Mouse (Mus musculus) cerebellum, adult (tissue): Measurements from ENCODE around the gene Iqgap1.
A peak's percentile ranks its signal among the peaks of the same experiment; 100 is the strongest.

ENCODE experiments used
- ATAC-seq: cut with Nextera tagmentation; 2 replicates; pipeline ENCODE4 v1.9.2; 2017; ENCODE audit warnings: mild to moderate bottlenecking, moderate library complexity, mixed read lengths; ENCODE audit not compliant: insufficient number of reproducible peaks, low FRiP score, low TSS enrichment

Iqgap1 gene

DNA sequence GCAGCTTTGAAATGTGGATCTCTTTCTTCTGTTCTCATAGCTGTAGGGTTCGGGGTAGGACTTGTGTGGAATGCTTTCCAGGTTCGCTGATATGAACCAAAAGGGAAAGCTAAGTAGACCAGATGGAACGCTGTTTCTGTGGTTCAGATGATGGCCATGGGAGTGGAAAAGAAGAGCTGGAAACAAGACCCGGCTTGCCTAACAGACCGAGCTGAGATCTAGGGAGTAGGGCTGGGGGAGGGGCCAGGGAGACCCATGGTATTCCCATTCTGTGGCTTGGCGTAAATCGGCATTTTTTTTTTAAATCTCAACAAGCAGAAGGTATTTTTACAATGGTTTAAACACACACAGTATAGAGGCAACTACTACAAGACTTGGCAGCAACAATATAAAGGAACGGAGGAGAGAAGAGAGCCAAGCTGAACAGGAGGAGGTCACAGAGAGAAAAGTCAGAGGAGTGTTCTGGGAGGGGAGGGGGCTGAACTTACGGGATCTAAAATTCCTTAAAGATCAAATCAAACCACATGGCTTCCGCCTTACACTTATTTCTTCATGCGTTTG is at the start of gene Iqgap1:
Gene Iqgap1, minus strand, starts transcription at position 132 of the 561 bp plus-strand sequence.
- ATAC-seq = no peak

DNA sequence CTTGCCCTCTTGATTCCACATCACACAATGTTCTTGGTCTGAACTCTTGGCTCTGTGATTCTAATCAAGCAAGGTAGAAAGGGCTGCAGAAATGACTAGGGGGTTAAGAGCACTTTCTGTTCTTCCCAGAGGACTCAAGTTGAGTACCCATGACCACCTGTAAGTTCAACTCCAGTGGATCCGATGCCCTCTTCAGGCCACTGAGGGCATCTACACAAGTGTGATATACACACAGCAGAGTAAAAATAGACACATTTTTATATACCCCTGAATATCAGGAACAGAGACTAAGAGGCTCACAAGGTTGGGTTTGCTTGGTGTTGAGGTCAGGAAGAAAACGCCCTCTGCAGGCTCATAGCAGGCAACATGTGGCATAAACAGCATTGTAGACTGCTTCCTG is 47.9 kb upstream of the Iqgap1 start:
- no peak for ATAC-seq

- no peak for ATAC-seq
Observed at GRCm38 (mm10) chr7:80873038-80873437, 47.3 kb upstream of the Iqgap1 start.

DNA sequence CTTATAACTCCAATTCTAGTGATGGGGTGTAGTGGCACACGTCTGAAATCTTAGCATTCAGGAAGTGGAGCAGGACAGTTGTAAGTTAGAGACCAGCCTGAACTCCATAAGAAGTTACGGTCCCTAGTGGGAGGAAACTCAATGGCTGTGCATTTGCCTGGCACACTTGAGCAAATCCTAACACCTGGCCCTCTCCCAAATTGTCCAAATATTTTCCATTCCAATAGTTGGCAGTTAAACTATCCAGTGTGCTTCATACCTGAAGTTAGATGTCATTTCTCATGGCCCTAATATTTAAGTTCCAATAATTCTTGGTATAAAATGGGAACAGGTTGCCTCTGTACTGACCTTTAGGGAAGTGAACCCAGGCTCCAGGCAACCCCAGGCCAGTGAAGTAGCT is 42.9 kb upstream of the Iqgap1 start:
- no peak for ATAC-seq

DNA sequence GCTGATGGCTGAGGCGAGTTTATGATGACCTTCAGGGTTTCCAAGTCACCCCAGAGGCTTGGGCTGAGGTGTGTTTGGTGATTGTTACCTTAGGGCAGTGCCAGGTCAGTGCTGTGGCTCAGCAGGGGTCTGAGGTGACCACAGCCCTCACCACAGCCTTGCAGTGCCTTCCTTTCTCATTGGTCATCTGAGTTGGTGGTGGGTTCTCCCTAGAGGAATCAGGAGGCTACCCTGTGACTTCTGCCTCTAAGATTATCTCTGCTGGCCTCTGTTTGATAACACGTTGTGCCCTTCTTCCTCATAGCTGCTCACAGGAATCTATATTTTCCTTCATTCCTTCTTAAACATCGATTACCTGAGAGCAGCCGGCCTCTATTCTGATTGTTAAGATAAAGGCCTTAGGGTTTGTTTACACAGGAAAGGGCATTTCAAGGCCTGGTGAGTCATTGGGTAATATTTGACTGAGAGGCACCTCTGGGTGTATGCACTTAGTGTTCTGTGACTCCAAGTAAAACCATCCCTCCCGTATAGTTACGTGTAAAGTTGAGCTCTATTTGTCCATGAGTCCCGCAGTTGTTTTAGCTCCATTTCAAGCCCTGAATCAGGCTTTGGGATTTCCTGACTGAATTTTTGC is 40.9 kb upstream of the Iqgap1 start:
- no peak for ATAC-seq

DNA sequence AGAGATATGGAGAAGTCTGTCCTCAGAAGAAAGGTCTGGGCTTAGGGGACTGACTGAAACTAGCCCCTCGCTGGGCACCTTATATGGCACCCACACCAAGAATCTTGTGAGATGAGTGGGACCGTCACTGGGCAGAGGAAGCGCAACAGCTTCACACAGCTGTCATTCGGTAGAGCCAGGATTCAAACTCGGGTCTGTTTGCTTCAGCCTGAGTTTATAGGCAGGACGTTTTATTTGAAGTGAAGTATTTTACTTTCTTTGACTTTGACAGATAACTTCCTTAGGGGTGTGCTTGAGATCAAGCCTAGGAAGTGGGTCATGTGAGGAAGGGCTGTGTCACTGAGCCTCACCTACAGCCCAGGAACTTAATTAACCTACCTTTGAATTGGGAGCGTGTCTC is 39.7 kb upstream of the Iqgap1 start:
- no peak for ATAC-seq

DNA sequence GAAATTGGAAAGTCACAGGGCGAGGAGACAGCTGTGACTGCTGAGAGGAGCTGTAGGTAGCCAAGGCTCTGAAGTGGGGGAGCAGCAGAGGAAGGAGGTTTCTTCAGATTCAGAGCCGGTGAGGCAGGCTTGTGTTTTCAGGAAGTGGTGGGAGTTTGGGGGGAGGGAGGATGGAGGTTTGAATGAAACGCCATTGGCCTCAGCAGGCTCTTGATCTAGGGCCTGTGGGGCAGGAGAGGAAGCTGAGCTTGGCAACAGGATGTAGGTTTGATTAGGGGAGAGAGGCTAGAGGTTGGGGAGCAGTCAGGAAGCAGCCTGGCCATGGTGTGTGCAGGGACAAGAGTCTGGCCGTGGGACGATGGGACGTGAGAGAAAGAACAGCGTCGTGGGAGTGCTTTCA is 39.1 kb upstream of the Iqgap1 start:
- ATAC-seq = no peak

DNA sequence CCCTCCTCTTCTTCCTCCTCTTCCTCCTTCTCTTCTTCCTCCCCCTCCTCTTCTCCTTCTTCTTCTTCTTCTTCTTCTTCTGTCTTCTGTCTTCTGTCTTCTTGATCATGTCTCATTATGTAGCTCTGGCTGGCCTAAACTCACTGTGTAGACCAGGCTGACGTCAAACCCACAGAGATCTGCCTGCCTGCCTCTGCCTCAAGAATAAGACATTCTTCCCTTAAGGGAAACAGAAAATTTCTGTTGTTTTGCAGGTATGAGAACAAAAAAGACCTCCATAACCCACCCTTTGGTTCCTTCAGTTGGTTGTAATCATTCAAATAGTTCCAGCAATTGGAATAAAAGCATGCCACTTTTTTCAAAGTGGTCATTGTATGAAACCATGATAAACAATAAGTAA is 38.4 kb upstream of the Iqgap1 start:
- ATAC-seq = no peak

GRCm38 (mm10) chr7:80863520-80863919 is 37.7 kb upstream of the Iqgap1 start:
- ATAC-seq = no peak

GRCm38 (mm10) chr7:80862475-80862874 is 36.7 kb upstream of the Iqgap1 start:
- no peak for ATAC-seq

DNA sequence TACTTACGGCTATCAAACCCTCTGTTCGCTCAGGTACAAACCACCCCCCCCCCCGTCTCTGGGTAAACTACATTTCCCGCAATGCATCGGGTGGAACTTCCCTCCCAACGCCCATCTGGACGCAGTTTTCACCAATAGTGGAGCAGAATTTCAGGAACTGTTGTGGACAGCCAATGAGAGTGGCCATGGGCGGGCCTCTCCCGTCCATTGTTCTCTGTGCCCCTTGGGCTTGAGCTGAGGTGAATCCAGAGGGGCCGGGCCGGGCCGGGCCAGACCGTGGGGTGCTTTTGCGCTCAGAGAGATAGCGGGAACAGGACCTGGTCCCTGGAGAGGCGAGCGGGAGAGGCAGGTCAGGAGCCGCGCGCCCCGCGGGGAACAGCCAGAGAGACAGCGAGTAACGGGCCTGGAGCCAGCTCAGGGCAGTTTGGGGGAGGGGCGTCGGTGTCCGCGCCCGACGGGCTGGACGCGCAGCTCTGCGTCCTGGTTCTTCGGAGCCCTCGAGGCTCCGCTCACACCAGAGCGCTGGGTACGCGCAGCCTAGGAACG is 35.0 kb upstream of the Iqgap1 start, which contains the start of gene Zscan2:
Gene Zscan2, plus strand, starts transcription at position 192 of the 546 bp plus-strand sequence.
- ATAC-seq = peak; percentile 99

DNA sequence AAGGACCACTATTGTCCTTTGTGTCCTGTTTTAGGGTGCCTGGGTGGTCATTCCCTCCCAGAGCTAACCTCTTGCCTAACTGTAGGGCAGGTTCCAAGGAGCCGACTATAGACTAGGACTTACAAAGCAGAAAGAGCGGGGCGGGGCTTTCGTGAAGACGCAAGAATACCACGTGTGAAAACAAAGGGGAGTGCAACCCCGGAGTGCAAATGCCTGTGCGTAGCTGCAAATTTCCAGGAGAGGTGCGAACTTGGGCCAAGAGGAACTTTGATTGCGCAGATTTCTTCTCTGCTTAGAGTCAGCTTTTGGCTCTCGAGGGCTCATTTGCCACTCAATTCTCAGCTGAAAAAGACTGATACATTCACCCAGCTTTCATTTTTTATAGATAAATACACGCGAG is 34.5 kb upstream of the Iqgap1 start:
- ATAC-seq = no peak

GRCm38 (mm10) chr7:80857181-80857580 is 31.4 kb upstream of the Iqgap1 start:
- peak; percentile 50; the same call in 1 of the 2 replicates for ATAC-seq

DNA sequence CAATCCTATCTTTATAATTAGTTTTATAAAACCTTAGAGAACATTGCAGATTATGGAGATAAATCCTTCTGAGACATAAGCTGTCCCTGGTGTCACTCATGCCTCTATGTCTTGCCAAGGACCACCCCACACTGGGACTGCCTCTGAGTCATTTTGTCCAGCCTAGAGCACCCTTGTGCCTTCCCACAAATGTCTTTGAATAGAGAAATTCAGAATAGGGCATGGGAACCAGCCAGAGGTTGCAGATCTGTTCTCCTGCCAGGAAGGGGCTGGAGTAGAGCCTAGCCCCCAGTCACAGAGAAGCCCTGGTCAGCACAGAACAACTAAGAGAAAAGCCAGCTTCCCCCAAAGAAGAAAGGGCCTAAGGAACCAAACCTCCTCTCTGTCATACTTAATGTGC is 29.5 kb upstream of the Iqgap1 start:
- no peak for ATAC-seq

- ATAC-seq = no peak
Observed at GRCm38 (mm10) chr7:80853218-80853617, 27.4 kb upstream of the Iqgap1 start.

- ATAC-seq = no peak
Observed at GRCm38 (mm10) chr7:80850520-80850919, 24.7 kb upstream of the Iqgap1 start.

- peak; percentile 56; the same call in 1 of the 2 replicates for ATAC-seq
Observed at GRCm38 (mm10) chr7:80849710-80850109, 23.9 kb upstream of the Iqgap1 start.

DNA sequence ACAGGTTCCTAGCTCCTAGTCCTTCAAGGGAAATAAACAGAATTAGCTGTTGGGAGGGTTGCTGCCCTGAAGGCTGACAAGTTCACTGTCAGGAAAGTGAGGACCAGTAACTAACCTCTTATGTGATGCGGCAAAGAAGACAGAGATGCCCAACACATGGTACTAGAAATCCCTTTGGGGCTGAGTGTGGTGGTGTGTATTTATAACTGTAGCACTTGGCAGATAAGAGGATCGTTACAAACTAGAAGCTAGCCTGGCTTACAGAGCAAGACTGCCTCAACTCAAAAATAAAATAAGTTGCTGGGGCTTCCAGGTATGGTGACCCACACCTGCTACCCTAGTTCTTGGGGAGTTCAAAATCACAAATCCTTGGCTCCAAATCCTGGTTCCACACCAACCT is 23.5 kb upstream of the Iqgap1 start:
- ATAC-seq = no peak

DNA sequence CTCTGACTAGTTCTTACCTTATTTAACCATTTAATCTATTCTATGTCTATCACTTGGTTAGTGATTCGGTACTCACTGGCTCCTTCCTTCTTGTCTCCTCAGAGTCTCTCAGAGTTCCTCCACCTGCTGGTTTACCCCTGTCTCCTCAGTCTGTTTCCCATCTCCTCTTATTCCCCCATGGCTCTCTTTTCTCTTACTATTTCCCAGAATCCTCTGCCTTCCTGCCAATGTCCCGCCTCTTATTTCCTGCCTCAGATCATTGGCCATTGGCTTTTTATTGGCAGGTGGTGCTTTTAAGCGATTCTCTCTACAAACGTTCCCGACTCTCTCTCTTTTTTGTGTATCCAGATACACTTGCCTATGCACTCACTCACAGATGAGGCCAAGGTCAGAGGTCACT is 20.9 kb upstream of the Iqgap1 start:
- no peak for ATAC-seq

GRCm38 (mm10) chr7:80846280-80846678 is 20.5 kb upstream of the Iqgap1 start:
- ATAC-seq = no peak

DNA sequence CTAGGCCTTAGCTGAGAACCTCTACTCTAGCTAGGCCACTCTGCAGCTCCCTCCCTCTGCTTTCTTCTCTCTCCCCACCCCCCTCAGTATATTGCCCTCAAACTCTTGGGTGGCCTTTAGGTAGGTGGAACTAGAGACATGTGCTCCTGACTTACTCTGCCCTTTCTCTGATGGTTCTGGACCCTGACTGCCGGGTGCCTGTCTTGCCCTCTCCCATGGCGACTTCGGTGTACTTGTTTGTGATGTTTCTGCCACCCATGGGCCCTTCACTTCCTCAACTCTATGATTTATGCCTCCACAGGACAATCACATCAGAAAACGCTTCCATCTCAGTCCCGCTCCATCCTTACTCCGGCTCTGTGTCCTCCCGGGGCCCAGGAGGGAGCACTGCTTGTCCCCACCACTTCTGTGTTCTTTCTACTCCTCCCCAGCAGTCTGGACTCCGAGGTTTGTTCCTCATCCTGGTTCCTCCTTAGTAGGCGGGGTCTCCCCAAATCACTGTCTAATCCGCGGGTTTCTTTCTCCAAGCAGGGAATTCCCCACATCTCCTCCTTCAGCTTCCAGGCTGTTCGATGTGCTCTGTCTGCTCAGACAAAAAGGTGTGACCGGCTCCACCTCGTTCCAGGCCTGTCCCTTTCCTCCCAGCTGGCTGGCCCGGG is 20.0 kb upstream of the Iqgap1 start:
- ATAC-seq = no peak

DNA sequence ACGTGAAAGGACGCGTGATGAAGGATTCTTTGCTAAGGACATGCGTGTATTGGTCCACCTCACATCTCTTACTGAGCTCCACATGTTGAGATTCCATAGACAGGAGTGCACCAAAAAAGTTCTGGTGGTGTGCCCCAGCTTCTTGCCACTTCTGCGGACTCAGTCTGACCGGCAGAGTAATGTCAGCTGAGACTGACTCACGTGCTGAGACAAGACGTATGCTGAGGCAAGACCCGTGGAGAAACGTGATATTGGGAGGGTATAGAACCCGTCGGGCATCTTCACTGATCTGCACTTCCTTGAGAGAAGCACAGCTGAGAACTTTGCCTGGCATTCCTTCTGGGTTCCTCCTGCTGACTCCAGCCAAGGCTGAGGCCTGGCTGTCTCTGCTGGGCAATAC is 18.9 kb upstream of the Iqgap1 start:
- ATAC-seq = no peak
